Mouse (Mus musculus): ENCODE data around the gene Iqub.

Iqub gene

DNA sequence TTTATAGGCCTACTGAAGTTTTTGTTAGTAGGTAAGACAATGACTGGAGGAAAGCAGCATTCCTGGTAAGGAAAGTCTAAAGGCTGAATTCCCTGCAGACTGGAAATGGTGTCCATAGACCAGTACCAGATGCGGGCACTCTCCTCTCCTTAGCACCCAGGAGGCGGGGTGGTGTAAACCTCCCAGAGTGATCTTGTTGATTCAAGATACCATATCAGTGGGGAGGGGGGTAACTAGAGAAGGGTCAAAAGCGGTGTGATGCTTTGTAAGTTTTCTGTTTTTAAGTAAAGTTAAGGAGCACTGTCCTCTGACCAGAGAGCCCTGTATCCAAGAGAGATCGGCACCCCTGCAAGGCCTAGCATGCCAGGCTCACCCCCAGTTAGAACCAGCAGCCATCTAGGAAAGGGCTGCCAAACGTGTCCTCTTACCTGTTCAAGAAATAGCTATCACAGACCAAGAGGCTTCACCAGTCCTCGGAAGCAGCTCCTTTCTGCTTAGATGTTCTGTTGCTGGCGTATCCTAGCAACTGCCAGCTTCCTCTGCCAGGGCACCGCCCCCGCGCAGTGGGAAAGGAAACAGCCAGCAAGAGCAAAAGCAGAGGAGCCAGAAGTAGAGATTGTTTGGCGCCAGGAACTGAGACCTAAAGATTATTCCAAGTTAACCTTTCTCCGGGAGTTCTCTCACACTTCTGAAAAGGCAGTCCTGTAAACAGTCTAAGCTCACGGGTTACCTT, at the start of gene Iqub:
Iqub (minus strand) TSS at position 516 of the 733 bp plus-strand sequence.
- DNase-seq (ENCODE audit: low spot score in 2 of 2), result peak in 1 of 2 experiments; percentile 20

DNA sequence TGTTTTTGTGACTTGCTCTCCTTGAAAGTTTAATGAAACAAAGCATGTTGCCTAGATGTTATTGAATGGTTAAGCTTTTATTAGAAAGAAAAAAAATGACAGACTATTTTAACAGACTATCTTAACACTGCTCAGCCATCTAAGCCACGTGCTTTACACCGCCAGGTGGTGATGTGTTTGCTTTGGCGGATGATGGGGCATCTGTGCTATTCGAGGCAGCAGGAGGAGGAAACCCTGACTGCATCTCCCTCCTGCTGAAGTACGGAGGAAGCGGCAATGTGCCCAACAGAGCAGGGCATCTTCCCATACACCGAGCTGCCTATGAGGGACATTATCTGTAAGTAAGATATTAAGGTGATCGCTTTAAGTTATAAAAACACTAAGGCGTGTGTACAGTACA, 49.2 kb upstream of the Iqub start:
- DNase-seq (ENCODE audit: low spot score in 2 of 2), result no peak

DNA sequence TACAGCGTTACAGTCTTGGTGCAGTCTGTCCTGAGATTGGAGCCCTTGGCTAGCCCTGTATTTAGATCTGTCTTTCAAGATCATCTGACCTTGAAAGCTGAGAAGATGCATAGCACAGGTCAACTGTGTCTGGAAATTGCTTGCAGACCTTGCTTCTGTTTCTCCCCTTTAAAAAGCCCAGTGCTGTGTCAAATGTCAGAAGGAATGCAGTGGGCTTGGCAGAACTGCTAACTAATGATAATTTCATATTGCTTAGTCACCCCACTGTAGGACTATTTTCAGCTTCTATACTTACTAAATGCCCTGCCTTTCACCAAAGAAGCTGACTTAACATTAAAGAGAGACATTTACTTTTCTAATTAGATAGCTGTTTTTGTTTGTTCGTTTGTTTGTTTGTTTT, 40.6 kb upstream of the Iqub start:
- DNase-seq (ENCODE audit: low spot score in 2 of 2), result no peak

DNA sequence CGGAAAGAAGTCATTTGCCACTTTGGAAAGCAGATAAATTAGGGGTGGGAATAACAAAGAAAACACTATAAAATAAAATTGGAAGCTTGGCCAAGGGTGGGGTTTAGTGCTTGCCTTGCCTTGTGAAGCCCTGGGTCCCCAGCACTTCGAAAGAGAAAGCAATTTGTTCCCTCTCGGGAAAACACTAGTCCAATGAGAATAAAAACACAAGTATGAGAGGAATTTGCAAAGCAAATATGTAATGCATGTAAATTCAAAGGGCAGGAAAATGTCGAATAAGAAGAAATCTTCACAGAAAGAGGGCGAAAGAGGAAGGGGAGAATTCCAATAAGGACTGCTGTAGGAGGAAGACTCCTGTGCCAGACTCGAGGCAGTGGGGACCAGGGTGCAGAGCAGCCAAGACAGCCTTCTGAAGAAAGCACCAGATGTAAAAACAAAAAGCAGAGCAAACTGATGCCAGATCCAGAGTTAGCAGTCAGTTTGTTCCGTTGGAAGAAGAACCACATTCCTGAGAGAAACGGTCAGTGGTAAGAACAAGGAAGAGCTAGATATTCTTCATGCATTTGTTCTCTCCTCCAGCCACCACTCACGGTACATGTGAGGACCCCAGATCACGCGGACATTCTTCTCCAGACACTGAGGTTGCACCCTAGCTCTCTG, 39.7 kb upstream of the Iqub start:
- no peak for DNase-seq (ENCODE audit: low spot score in 2 of 2)

DNA sequence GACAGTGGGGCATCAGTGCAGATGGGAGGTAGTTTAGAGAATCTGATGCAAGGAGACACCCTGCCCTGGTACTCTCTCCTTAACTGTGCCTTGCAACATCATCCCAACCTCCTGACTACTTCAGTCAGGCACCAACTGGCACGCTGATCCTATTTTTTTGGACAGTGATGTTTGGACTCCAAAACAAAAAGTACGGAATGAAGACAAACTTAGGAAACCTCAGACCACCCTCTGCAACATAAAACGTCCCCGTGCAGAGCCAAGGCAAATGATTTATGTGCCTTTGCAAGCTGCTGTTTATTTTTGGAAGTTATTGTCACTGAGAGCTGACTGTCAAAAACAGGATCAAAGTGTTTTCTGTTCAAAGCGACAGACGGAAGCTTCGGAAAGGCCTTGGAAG, 37.2 kb upstream of the Iqub start:
- DNase-seq (ENCODE audit: low spot score in 2 of 2), result no peak

DNA sequence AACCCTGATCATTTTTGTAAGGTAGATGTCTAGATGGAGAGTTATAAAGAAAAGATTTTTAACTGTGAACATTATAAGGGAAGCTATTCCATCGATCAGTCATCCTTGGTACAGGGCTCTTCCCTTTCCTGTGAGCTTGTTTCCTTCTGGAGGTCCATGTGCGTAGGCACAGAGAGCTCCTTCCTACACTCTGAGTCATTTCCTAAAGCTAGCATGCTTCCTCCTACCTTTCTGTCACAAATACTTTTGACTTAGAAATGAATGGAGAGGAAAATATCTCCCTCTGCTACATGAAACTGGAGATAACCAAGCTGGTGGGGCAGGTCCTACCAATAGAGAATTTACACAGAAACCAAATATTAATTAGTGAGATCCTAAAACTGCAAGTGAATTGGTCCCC, 34.9 kb upstream of the Iqub start:
- DNase-seq (ENCODE audit: low spot score in 2 of 2), result no peak

DNA sequence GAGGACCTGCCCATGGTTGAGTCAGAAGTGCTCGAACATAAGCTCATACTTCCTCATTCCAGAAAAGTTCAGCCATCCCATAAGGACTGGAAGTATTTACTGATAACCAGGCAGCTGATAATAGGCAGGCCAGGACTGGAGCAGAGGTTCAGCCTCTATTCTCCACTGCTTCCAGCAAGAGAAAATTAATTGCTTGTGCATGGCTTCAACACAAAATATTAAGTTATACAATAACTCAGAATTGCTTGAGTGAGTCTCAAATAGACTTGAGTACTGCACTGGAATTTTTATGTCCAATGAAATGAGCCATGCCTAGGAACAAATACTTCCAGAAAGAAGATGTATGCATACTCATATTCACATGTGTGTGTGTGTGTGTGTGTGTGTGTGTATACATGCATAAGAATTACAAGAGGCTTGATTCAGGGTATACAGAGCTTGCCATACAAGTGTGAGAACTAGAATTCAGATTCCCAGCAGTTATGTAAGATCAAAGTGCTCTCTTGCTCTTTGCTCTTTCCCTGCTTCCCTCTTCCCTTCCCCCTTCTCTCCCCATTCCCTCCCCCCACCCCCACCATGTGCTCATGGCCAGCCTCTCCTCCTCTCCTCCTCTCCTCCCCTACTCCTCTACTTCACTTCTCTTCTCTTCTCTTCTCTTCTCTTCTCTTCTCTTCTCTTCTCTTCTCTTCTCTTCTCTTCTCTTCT, 32.0 kb upstream of the Iqub start:
- DNase-seq (ENCODE audit: low spot score in 2 of 2), result no peak

DNA sequence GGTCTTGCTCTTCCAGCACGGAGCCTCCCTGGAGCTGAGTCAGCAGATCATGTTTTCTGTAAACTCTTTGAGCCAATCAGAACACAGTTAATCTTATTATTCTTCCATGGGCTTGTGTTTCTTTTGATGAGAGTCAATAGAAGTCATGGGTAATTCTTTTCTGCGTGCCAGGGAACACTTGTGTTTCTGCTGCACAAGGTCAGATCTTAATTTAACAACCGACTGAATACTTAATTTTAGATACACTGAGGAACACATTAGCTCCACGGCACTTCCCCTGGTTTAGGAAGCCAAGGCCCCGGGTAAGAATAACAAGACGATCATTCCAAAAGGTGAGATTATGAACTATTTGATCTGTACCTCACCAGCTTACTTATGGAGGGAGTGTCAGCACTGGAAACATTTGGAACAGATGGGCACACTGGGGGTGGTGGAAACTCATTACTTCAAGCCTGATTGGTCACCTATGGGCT, 28.3 kb upstream of the Iqub start:
- no peak for DNase-seq (ENCODE audit: low spot score in 2 of 2)

DNA sequence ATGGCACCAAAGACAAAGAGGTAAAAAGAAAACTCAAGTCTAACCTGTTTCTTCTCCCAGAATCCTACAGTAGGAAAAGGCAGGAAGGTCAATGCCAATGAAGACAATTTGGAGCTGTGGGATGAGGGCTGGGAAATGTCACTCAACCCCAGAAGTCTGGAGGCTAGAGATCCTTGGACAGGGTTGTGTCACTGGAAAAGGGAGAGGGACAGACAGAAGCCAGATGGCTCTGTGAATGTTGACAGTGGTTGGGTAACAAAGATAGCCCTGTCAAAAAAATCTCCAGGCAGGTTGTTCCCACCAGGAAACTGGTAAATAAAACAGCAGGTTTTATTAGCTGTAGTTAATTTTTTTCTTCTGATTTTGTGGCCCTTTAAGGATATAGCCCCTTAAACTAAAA, 27.5 kb upstream of the Iqub start:
- DNase-seq (ENCODE audit: low spot score in 2 of 2), result no peak

DNA sequence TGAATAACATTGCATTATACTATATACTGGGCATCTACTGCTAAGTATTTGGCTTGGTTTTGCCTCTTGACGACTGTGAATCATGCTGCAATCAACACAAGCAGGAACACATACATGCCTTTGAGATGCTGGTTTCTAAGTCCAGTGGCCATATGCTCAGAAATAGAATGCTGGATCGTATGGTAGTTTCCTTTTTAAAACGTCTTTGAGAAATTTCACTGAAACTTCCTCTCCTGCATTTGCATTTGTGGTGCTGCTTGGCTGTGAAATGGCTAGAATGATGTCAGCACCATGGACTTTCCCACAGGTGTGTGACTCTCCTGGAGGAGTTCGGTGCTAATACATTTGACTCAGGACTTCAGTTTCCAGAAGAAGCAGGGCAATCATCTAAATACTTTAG, 25.2 kb upstream of the Iqub start:
- DNase-seq (ENCODE audit: low spot score in 2 of 2), result no peak

DNA sequence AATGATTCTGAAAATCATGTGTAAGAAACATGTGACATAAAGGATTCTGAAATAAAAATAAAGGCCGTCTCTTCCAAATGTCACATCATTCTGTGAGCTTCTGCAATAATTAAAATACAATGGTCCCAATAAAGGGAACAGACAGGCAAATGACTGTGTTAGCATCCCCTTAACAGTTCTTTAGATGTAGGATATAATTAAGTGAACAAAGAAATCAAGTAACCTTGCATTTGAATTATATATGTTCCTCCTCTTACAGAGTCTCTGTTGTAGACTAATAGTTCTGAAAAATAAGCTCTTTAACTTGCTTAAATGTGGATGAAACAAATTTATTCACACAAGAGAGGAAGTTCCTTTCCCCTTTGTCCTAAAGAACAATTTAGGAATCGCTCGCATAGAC, 23.6 kb upstream of the Iqub start:
- DNase-seq (ENCODE audit: low spot score in 2 of 2), result no peak

DNA sequence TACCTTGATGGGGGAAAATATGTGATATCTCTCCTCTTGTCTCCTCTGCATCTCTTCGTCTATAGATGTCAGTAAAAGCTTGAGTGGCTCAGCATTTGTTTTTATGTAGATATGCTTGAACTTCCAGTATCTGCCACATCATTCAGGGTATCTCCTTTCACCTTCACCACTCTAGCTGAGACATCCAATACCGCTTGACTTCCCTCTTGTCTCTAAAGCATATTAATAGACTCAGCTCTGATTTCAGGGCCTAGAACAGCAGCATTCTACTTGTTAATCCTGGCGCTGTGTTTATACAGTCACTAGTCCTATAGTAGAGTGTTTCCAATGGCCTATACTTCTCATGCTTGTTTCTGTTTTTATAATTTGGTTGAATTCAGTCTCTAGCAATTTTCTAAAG, 17.9 kb upstream of the Iqub start:
- DNase-seq (ENCODE audit: low spot score in 2 of 2), result no peak

DNA sequence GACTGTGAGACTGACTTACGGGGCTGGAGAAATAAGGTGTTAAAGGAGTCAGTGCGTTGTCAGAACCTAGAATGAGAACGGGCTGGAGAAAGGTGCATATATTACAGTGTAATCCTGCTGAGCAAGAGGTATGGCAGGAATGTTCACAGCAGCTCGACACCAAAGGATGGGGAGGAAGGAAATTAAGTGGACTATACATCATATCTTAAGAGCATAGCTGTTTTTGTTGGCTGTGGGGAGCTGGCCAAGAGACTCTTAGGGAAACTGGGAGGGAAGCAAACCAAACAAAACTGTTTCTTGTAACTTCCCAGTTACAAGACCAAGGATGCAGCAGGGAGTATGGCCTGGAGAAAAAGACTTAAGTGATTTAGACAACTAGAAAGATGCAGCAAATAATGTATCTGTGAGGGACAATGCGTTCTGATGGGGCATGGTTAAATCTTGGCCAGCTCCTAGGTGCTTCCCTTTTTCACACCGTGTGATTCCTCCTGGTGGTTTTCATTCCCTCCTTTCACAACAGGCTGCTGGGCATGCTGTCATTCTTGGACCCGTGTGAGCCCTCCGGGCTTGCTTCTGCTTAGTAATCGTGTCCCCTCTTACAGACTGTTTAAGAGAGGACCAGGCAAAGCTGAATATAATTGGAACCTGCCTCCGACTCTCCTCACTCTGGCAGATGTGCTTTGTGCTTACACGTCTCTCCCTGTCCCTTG, 16.0 kb upstream of the Iqub start:
- no peak for DNase-seq (ENCODE audit: low spot score in 2 of 2)

DNA sequence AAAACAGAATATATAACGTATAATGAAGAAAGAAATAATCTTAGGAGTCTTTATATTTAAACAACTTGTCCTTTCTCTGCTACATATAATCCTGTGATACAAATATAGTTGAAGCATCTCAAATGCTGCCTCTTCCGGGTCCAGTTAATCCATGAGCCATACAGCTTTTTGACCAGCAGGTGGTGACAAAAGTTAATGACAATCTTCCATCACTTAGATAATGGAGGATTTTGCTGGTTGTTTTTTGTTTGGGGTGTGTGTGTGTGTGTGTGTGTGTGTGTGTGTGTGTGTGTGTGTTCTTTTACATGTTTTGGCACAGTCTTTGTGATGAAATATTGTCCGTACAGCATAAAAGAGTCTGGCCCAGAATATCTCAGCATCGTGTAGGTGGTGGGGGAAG, 15.3 kb upstream of the Iqub start:
- DNase-seq (ENCODE audit: low spot score in 2 of 2), result peak; percentile 12 to 27

DNA sequence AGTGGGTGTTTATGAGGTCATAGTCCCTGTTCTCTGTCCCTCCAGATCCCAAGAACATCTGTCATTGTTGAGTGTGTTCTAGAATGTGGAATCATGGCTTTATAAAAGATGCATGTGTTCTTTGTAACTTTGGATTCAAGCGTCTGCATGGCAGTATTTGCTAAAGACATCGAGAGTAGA, 13.1 kb upstream of the Iqub start, which contains the start of gene Asb15:
Asb15 (plus strand) TSS at position 81 of the 180 bp plus-strand sequence.
- DNase-seq (ENCODE audit: low spot score in 2 of 2), result no peak

DNA sequence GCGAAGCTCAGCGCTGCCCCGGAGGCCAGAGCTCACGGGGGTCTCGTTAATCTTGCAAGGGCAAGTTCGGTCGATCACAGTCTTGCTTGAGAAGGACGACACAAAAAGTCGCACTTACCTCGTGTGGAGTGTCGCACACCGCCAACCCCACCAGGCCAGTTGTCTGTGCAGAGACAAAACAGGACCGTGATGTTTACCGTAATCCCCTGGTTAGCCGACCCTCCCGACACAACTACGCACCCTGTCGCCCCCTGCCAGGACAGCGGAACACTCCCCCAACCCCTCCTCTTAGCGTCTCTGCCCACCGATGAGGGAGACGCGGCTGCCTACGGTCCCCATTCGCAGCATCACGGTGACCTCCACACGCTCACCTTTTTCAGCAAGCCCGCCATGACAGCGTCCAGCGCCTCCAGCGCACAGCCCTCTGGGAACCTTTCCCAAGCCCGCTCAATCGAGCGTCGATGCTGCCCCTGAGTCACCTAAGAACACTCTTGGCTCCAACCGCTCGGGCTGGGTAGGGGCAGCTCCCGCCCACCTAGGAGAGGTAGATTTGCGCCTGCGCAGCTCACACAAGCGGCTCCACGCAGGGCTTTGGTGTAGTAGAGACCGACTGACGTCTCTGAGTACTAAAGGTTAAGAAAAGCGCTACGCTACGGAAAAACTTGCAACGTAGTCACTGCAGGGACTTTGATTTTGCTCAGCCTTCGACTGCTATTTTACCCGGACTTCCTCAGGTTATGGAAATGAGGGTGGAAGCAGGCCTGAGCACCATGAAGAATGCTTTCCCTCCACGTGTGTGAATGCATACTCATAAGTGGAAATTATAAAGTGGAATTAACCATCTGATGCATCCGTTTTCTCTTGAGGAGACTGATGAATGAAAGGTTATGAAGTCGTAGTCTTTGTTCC, 12.5 kb upstream of the Iqub start, which contains the start of gene Ndufa5:
Ndufa5 (minus strand) TSS at position 859 of the 909 bp plus-strand sequence.
- peak; percentile 92 for DNase-seq (ENCODE audit: low spot score in 2 of 2)

DNA sequence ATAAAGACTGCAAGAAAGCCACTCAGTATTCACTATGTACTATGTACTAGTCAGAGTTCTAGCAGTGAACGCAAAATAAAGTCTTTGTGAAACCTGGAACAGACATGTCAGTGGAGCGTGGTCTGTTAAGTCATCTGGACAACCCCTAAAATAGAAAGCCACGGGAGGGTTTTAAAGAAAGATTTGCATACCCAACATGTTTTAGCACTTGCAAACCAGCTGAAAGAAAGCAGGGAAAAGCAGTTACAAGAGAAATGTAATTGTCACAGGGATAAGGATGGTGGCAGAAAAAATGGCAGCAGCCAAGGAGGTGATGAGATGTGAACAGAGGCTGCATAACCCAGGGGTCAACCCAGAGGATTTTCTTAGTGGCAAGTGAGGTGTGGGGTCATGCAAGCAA, 10.8 kb upstream of the Iqub start:
- DNase-seq (ENCODE audit: low spot score in 2 of 2), result no peak

DNA sequence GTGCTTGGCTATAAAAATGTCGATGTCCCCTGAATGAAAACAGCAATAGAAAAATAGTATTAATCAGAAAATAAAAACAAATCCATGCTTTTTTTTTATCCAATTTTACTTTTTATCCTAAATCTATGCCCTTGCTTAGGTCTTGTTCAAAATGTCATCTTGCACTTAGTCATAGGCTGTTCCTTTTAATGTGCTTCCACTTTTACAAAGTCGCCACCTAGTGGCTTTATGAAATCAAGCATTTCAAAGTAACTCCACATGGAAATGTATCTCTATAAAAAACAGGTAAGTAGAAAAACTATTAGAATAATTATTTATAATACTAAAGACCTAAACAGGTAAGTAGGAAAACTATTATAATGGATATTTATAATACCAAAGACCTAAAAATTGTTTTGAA, 1.3 kb upstream of the Iqub start:
- DNase-seq (ENCODE audit: low spot score in 2 of 2), result no peak

DNA sequence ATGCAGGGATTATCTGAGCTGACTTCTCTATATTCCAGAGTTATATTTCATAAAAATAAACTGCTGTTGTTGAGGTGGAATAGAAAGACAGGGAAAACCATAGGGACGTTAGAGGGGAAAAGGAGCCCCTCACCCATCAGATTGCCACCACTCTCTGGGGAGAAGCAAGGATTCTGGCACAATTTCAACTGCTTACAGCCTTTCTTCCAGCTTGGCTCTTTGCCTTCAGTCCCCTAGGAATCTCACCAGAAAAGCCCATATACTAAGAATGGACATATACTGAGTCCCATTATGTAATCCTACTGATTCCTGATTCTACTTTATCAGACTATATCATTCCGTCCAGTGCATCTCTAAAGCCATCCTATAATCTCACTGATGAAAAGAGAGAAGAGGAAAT, 10.7 kb downstream of the Iqub start:
- DNase-seq (ENCODE audit: low spot score in 2 of 2), result no peak

DNA sequence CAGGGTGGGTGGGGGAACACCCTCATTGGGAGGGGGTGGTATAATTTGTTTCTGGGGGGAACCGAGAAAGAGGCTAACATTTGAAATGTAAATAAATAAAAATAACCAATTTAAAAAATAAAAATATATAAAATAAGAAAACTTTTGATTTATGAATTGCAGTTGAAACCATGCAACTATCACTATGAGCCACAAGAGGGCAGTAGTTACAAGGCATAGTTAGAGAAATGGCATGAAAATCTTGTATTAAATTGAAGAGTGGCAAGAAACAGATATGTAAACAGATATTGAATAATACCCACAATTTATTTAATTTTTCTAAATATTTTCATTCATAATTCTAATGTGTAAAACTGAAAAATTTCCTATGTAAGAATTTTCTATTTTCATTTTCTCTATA, 24.5 kb downstream of the Iqub start:
- DNase-seq (ENCODE audit: low spot score in 2 of 2), result no peak

DNA sequence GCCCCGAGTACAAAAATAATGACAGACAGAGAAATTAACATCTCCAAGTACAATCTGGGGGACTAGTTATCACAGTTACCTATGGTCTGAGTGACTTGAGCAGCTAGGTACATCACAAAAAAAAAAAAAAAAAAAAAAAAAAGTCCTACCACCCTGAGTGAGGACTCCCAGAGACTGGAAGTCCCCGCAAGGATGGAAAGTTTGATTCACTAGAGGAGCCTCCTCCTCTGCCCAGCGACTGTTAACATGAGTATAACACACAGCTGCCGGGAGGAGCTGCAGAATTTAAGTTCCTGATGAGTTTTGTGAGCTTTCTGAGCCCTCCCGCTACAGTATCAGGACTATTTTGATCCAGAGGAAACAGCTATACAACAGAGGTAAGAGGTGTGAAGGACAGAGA, 28.3 kb downstream of the Iqub start:
- DNase-seq (ENCODE audit: low spot score in 2 of 2), result no peak

Data from thymus, postnatal 10 days (tissue).